Mouse (Mus musculus) kidney, postnatal 0 days (tissue): ENCODE measurements around the gene Gnb5. TPM values are rescaled to one million over a fixed set of nuclear protein-coding genes. Genes with fewer than 3 reads are reported as not detected.

Source experiments
- ATAC-seq: fragments of 200-750 bp; cut with Nextera tagmentation; replicated peaks from 2 replicates; pipeline ENCODE4 v1.8.0; 2017; ENCODE audit warnings: low read depth, moderate number of reproducible peaks, moderate TSS enrichment, moderate library complexity; ENCODE audit not compliant: low FRiP score
- DNase-seq: peaks from one replicate; pipeline ENCODE4 v3.0.0-alpha.2; 2016; ENCODE audit warnings: low spot score
- H3K27ac ChIP-seq: fragments of 300-500 bp; sonication (generic); 2 replicates; pipeline ENCODE4 v1.5.1; 2014; ENCODE audit warnings: mild to moderate bottlenecking
- H3K27me3 ChIP-seq: fragments of 300-500 bp; sonication (generic); 2 replicates; pipeline ENCODE4 v1.6.1; 2014; ENCODE audit warnings: low read length, mixed read lengths; ENCODE audit not compliant: insufficient read depth
- H3K36me3 ChIP-seq: fragments of 300-500 bp; sonication (generic); 2 replicates; pipeline ENCODE4 v1.6.1; 2014; ENCODE audit warnings: low read length, mixed read lengths; ENCODE audit not compliant: insufficient read depth
- H3K4me1 ChIP-seq: fragments of 300-500 bp; sonication (generic); replicated peaks from 2 replicates; pipeline ENCODE4 v1.6.1; 2014; ENCODE audit warnings: antibody characterized with exemption, low read length, mixed read lengths; ENCODE audit not compliant: insufficient read depth
- H3K4me2 ChIP-seq: fragments of 300-500 bp; sonication (generic); 2 replicates; pipeline ENCODE4 v1.6.1; 2014; ENCODE audit warnings: mild to moderate bottlenecking, low read length, moderate library complexity, mixed read lengths
- H3K4me3 ChIP-seq: fragments of 300-500 bp; sonication (generic); replicated peaks from 2 replicates; pipeline ENCODE4 v1.5.1; 2014; ENCODE audit warnings: low read depth, low read length
- H3K9ac ChIP-seq: fragments of 300-500 bp; sonication (generic); 2 replicates; pipeline ENCODE4 v1.6.1; 2014; ENCODE audit warnings: low read depth, low read length
- H3K9me3 ChIP-seq: fragments of 300-500 bp; sonication (generic); replicated peaks from 2 replicates; pipeline ENCODE4 v1.6.1; 2016; ENCODE audit warnings: low read length, inconsistent platforms, mixed read lengths
- CTCF ChIP-seq: IDR thresholded peaks from 2 replicates; pipeline ENCODE4 v1.5.1; 2016; ENCODE audit warnings: antibody characterized with exemption, low read depth, mild to moderate bottlenecking, moderate library complexity
- WGBS: fragments of 180-500 bp; shearing (Covaris S2); extraction: QIAGEN DNeasy Blood & Tissue Kit; methylation state at CpG from one replicate; pipeline ENCODE4 v1.1.7; 2014; 5-methylcytosine and 5-hydroxymethylcytosine counted together
- polyA plus RNA-seq: library from polyadenylated mRNA; unstranded; fragments of >200 nt; fragmentation: Nextera tagmentation; extraction: Ambion mirVana; gene quantifications from 2 replicates; pipeline ENCODE4 v1.2.1, GENCODE M21; 2015

The Gnb5 gene
- polyA plus RNA-seq, 1 experiment from 2014 or later, result 35.0 TPM

DNA sequence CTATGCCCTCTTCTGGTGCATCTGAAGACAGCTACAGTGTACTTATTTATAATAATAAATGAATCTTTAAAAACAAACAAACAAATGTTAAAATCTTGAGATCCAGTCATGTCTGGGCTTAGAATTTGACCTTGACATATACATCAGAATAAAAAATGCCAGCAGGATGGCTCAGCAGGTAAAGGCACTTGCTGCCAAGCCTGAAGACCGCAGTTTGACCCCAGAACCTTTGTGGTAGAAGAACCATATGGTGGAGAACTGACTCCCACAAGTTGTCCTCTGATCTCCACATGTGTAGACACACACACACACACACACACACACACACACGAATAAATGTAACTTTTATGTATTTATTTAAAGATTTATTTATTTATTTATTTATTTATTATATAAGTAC, 3.1 kb upstream of the Gnb5 start:
- ATAC-seq, result no peak
- Histone ChIP-seq H3K36me3 (no peaks in the 10 kb centered on the region), H3K9me3 (no peaks in the 10 kb centered on the region), H3K9ac (no peak overlapping the region), H3K4me2 (no peak overlapping the region), H3K27me3 (no peaks in the 10 kb centered on the region), H3K4me1 (no peaks in the 10 kb centered on the region), H3K27ac (no peak overlapping the region), H3K4me3 (no peak overlapping the region)
- DNase-seq, result no peak
- 92% methylated on average over 2 of the region's 2 CpGs for WGBS
- no peak for TF ChIP-seq CTCF

DNA sequence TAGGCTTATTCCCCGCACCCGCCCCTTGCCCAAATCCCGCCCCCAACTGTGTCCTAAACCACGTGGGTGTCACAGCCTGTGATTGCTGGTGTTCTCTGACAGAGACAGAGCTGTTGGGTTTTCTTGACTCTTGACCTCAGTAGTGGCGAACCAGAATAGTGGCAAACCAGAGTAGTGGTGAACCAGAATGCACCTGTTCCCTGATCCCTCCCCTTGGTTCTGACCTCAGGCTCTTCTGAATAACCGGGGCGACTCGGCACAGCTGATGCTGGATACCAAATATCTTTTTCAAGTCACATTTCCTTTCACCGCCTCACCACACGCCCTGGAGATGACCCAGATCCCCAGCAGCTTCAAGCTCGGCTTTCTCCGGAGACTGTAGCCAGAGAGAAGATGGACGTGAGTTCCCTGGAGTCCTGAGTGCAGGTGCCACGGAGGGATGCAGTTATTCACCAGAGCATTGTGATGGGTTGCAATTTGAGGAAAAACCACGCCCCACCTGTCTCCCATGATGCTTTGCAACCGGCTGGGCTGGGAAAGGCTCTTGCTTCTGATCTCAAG, 2.3 kb upstream of the Gnb5 start:
- no peak overlapping the region for H3K9ac ChIP-seq
- no peak overlapping the region for H3K27ac ChIP-seq
- H3K4me3 ChIP-seq, result no peak overlapping the region
- no peaks in the 10 kb centered on the region for H3K27me3 ChIP-seq
- DNase-seq, result no peak
- 43% methylated on average over 16 of the region's 16 CpGs for WGBS
- no peaks in the 10 kb centered on the region for H3K9me3 ChIP-seq
- ATAC-seq, result no peak
- no peak for TF ChIP-seq CTCF
- peak overlapping the region; percentile 15; the same call in 1 of the 2 replicates for H3K4me2 ChIP-seq
- no peaks in the 10 kb centered on the region for H3K36me3 ChIP-seq
- H3K4me1 ChIP-seq, result no peaks in the 10 kb centered on the region

GRCm38 (mm10) chr9:75304286-75304685, 1.8 kb upstream of the Gnb5 start:
- ATAC-seq (no peak), DNase-seq (no peak)
- TF ChIP-seq CTCF, result no peak
- WGBS, result 39% methylated on average over 7 of the region's 7 CpGs
- H3K27ac ChIP-seq, result no peak overlapping the region
- no peak overlapping the region for H3K9ac ChIP-seq
- H3K27me3 ChIP-seq, result no peaks in the 10 kb centered on the region
- no peaks in the 10 kb centered on the region for H3K4me1 ChIP-seq
- no peaks in the 10 kb centered on the region for H3K36me3 ChIP-seq
- H3K9me3 ChIP-seq, result no peaks in the 10 kb centered on the region
- no peak overlapping the region; the same call in 1 of the 2 replicates for H3K4me2 ChIP-seq
- no peak overlapping the region for H3K4me3 ChIP-seq

- TF ChIP-seq CTCF, result no peak
- Histone ChIP-seq H3K27ac (no peak overlapping the region), H3K36me3 (no peaks in the 10 kb centered on the region), H3K9ac (no peak overlapping the region), H3K4me2 (no peak overlapping the region), H3K27me3 (no peaks in the 10 kb centered on the region), H3K4me3 (no peak overlapping the region), H3K9me3 (no peaks in the 10 kb centered on the region), H3K4me1 (no peaks in the 10 kb centered on the region)
- WGBS, result 90% methylated on average over 5 of the region's 5 CpGs
- ATAC-seq (no peak), DNase-seq (no peak)
Observed at GRCm38 (mm10) chr9:75307015-75307414, 927 bp downstream of the Gnb5 start.

GRCm38 (mm10) chr9:75308621-75309020, 2.5 kb downstream of the Gnb5 start:
- Histone ChIP-seq H3K4me3 (no peak overlapping the region), H3K9me3 (no peaks in the 10 kb centered on the region), H3K27ac (no peak overlapping the region), H3K9ac (no peak overlapping the region), H3K27me3 (no peaks in the 10 kb centered on the region), H3K36me3 (no peaks in the 10 kb centered on the region), H3K4me1 (no peaks in the 10 kb centered on the region), H3K4me2 (no peak overlapping the region)
- ATAC-seq (no peak), DNase-seq (no peak)
- no peak for TF ChIP-seq CTCF
- 59% methylated on average over 5 of the region's 5 CpGs for WGBS

GRCm38 (mm10) chr9:75312008-75312407, 5.9 kb downstream of the Gnb5 start:
- no peaks in the 10 kb centered on the region for H3K27me3 ChIP-seq
- no peak overlapping the region for H3K4me2 ChIP-seq
- DNase-seq (peak; percentile 67), ATAC-seq (no peak)
- no peaks in the 10 kb centered on the region for H3K36me3 ChIP-seq
- no peak overlapping the region for H3K27ac ChIP-seq
- no peak overlapping the region for H3K4me3 ChIP-seq
- peak; percentile 80 for TF ChIP-seq CTCF
- H3K4me1 ChIP-seq, result peaks cover 10% of the 10 kb centered on the region; the same call in 1 of the 2 replicates
- 20% methylated on average over 4 of the region's 4 CpGs for WGBS
- no peak overlapping the region for H3K9ac ChIP-seq
- H3K9me3 ChIP-seq, result no peaks in the 10 kb centered on the region
